Mouse (Mus musculus) megakaryocyte-erythroid progenitor cell, adult 5 weeks (primary cell): ENCODE data around the gene Olfr1152. TPM values are rescaled to one million over a fixed set of nuclear protein-coding genes. Genes with fewer than 3 reads are reported as not detected.

Experiments
- polyA plus RNA-seq: library from polyadenylated mRNA; stranded (reverse); fragments of >175 nt; gene quantifications from 2 replicates; pipeline ENCODE4 v1.2.3, GENCODE M21; 2012

Olfr1152 gene
- polyA plus RNA-seq: 0.01 TPM in 1 of 2 replicates, not detected in the other

DNA sequence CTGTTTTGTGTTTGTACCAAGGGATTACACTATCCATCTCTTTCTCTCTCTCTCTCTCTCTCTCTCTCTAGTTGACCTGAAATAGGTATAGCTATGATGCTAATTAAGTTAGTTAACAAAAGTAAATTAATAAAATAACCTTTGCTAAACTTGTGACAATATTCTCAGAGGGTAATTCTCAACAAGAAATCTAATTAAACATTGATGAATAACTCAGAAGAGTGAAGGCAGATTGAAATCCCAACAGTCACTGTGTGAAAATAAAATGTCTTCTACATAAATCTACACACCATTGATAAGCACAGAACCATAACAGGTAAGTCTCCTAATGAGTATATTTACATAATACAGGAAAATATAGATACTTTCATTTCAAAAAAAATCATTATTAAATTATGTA is at the start of gene Olfr1152:
Gene Olfr1152, plus strand, starts transcription at position 301 of the 400 bp plus-strand sequence.

DNA sequence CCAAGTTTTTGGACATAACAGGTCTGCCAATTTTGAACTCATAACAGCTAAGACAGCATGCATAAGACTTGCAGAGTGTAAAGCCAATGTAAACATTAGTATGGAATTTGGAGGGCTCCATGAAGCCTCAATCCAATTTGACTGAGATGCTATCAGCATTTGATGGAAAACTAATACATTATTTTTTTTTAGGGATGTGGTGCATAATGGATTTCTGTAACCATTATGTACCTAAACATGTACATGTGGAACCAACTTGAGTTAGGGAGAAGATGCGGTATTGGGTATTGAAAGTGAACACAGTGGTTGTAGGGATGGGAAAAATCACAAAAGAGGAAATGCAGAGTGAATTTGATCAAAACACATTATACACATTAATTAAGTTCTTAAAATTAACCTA is 36.1 kb upstream of the Olfr1152 start, which contains the start of gene Olfr1148:
Gene Olfr1148, plus strand, starts transcription at position 301 of the 400 bp plus-strand sequence.

DNA sequence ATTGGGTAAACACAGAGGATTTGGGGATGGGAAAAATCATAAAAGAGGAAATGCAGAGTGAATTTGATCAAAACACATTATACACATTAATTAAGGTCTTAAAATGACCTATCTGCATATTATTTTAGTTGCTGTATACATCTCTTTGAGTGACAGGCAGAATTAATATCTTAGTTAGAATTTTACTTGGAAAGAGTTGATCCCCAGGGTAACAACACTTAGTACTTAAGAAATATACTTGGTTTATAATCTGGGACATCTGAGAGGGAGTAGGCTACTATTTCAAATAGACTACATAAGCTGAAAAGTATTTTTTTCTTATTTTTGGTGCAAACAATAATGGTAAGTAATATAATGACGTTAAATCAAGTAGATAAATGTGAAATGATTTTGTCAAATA is 22.6 kb upstream of the Olfr1152 start, which contains the start of gene Olfr1150-ps1:
Gene Olfr1150-ps1, plus strand, starts transcription at position 301 of the 400 bp plus-strand sequence.

DNA sequence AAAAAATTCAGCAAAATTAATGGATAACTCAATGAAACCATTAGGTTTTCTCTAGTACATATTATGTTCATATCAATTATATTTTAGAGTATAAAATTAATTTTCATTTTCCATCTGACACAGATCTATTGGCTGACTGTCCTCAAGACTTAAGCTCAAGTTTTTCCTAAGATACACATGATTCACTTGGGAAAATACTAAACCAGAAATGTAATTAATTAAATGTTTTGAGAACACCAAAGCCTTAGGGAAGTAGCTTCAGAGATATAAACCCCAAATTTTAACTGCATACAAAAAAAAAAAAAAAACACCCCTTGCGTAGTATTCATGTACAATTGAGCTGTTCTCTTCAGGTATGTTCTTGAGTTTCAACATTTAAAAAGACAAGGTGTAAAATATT is 10.7 kb upstream of the Olfr1152 start, which contains the start of gene Olfr1151:
Gene Olfr1151, plus strand, starts transcription at position 301 of the 400 bp plus-strand sequence.

DNA sequence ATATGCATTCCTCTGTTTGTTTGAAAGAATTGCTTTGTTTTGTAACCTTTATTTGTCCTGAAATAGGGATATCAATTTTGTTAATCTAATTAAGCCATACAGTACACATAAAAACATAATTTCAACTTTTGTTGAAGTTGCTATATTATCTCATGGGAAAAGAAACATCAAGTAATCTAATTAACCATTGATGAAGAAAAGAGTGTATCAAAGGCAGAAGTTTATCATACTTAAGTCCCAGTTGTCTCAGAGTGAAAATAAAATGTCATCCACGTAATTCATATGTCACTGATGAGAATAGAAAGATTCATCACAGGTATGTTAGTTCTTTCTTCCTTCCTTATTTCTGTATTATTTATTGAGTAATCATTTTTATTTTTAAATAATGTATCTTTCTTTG is 28.4 kb downstream of the Olfr1152 start, which contains the start of gene Olfr1153:
Gene Olfr1153, plus strand, starts transcription at position 301 of the 400 bp plus-strand sequence.

GRCm38 (mm10) chr2:87905066-87905465 is 38.8 kb downstream of the Olfr1152 start, which contains the start of gene Olfr1154:
TSS of gene Olfr1154 (minus strand) at chr2:87905166.

Other genes with a start within 250 kb of the Olfr1152 start
- not detected in 2 replicates for gene Olfr1131, start 239.4 kb upstream of the Olfr1152 start, polyA plus RNA-seq
- not detected in 2 replicates for gene Olfr1132, start 229.0 kb upstream of the Olfr1152 start, polyA plus RNA-seq
- gene Olfr1133, start 219.1 kb upstream of the Olfr1152 start, polyA plus RNA-seq: not detected in 2 replicates
- gene Olfr1134, start 208.0 kb upstream of the Olfr1152 start, polyA plus RNA-seq: not detected in 2 replicates
- not detected in 2 replicates for gene Olfr1135, start 192.8 kb upstream of the Olfr1152 start, polyA plus RNA-seq
- not detected in 2 replicates for gene Olfr1136, start 172.5 kb upstream of the Olfr1152 start, polyA plus RNA-seq
- gene Olfr1137, start 153.3 kb upstream of the Olfr1152 start, polyA plus RNA-seq: not detected in 2 replicates
- not detected in 2 replicates for gene Olfr1138, start 126.5 kb upstream of the Olfr1152 start, polyA plus RNA-seq
- gene Olfr1140, start 122.7 kb upstream of the Olfr1152 start, polyA plus RNA-seq: not detected in 2 replicates
- gene Olfr1141, start 112.5 kb upstream of the Olfr1152 start, polyA plus RNA-seq: not detected in 2 replicates
- gene Olfr152, start 87.0 kb upstream of the Olfr1152 start, polyA plus RNA-seq: not detected in 2 replicates
- gene Olfr1143, start 65.9 kb upstream of the Olfr1152 start, polyA plus RNA-seq: not detected in 2 replicates
- gene Olfr1145, start 56.7 kb upstream of the Olfr1152 start, polyA plus RNA-seq: not detected in 2 replicates
- gene Olfr1148, start 36.0 kb upstream of the Olfr1152 start, polyA plus RNA-seq: not detected in 2 replicates
- not detected in 2 replicates for gene Olfr1150-ps1, start 22.5 kb upstream of the Olfr1152 start, polyA plus RNA-seq
- gene Olfr1151, start 10.6 kb upstream of the Olfr1152 start, polyA plus RNA-seq: not detected in 2 replicates
- not detected in 2 replicates for gene Olfr1153, start 28.5 kb downstream of the Olfr1152 start, polyA plus RNA-seq
- gene Olfr1154, start 38.7 kb downstream of the Olfr1152 start, polyA plus RNA-seq: not detected in 2 replicates
- not detected in 2 replicates for gene Olfr1155, start 78.6 kb downstream of the Olfr1152 start, polyA plus RNA-seq
- gene Olfr1156, start 86.6 kb downstream of the Olfr1152 start, polyA plus RNA-seq: not detected in 2 replicates
- not detected in 2 replicates for gene Olfr1157, start 101.8 kb downstream of the Olfr1152 start, polyA plus RNA-seq
- not detected in 2 replicates for gene Olfr74, start 108.2 kb downstream of the Olfr1152 start, polyA plus RNA-seq
- not detected in 2 replicates for gene Olfr1158, start 123.6 kb downstream of the Olfr1152 start, polyA plus RNA-seq
- not detected in 2 replicates for gene Olfr1160, start 141.8 kb downstream of the Olfr1152 start, polyA plus RNA-seq
- gene Olfr1161, start 156.3 kb downstream of the Olfr1152 start, polyA plus RNA-seq: not detected in 2 replicates
- not detected in 2 replicates for gene Olfr73, start 171.2 kb downstream of the Olfr1152 start, polyA plus RNA-seq
- gene Olfr1162, start 184.6 kb downstream of the Olfr1152 start, polyA plus RNA-seq: not detected in 2 replicates
- not detected in 2 replicates for gene Olfr1163, start 205.3 kb downstream of the Olfr1152 start, polyA plus RNA-seq
- not detected in 2 replicates for gene Olfr1164, start 227.5 kb downstream of the Olfr1152 start, polyA plus RNA-seq